Mouse (Mus musculus): ENCODE results near the gene Rusc2. TPM values are rescaled to one million over a fixed set of nuclear protein-coding genes. Genes with fewer than 3 reads are reported as not detected.

Gene Rusc2
- polyA plus RNA-seq, 1 experiment, result 8.5 TPM

DNA sequence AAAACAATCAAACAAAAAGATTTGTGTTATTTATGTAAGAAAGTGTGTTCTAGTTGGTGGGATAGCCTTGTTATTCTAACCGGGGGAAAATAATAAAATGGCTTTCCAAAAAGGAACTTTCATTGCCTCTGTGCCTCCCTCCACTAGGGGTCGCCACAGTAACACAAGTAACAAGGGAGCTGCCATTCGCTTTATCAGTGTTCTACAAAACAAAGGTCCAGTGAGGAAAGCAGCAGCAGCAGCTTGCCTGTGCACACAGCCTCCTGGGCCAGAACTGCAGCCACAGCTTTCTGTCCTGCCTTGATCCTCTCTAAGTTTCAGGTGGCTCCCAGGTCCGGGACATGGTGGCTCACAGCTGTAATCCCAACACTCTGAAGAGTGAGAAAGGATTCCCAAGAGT lies 49.9 kb downstream of the Rusc2 start:
- Histone ChIP-seq H3K27me3 (ENCODE audit: control insufficient read depth, insufficient read depth, low read length) (peaks cover 2% of the 10 kb centered on the region; the same call in 1 of the 2 replicates), H3K27ac (ENCODE audit: insufficient read depth, low read length) (no peak overlapping the region), H3K4me3 (ENCODE audit: extremely low read depth, insufficient read depth, insufficient read length) (no peak overlapping the region), H3K36me3 (ENCODE audit: control insufficient read depth, insufficient read depth, low read length) (no peaks in the 10 kb centered on the region), H3K4me1 (ENCODE audit: control insufficient read depth, insufficient read depth, insufficient read length) (peaks cover 2% of the 10 kb centered on the region; the same call in 1 of the 2 replicates)
- peak; percentile 77; the same call in 1 of the 2 replicates for TF ChIP-seq CTCF (IDR thresholded peaks at IDR 0.05; ENCODE audit: extremely low read depth, insufficient read depth, insufficient read length, insufficient replicate concordance)
- no peak for TF ChIP-seq POLR2A (IDR thresholded peaks at IDR 0.05; ENCODE audit: low read depth, low read length)
- DNase-seq (ENCODE audit: low read depth in 1 of 2, low spot score in 2 of 2), result peak; percentile 59 to 80
- WGBS, result 2% methylated on average over 4 of the region's 4 CpGs

DNA sequence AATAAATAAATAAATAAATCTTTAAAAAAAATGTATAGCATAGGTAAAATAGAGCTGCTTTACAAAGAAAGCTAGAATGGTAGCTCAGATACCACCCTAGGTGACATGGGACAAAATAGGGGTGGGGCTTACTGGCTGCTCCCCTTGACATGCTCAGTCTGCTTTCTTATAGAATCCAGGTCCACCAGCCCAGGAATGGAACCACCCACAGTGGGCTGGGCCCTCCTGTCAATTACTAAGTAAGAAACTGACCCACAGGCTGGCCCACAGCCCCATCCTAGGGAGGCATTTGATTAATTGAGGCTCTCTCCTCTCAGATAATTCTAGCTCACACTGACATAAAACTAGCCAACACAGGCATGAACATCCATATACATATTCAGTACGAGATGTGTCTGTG lies 51.1 kb downstream of the Rusc2 start:
- no peak overlapping the region for H3K27ac ChIP-seq (ENCODE audit: insufficient read depth, low read length)
- WGBS, result 85% methylated on average over 1 of the region's 1 CpGs
- no peak for DNase-seq (ENCODE audit: low read depth in 1 of 2, low spot score in 2 of 2)
- H3K36me3 ChIP-seq (ENCODE audit: control insufficient read depth, insufficient read depth, low read length), result no peaks in the 10 kb centered on the region
- peaks cover 2% of the 10 kb centered on the region; the same call in 1 of the 2 replicates for H3K27me3 ChIP-seq (ENCODE audit: control insufficient read depth, insufficient read depth, low read length)
- no peak for TF ChIP-seq POLR2A (IDR thresholded peaks at IDR 0.05; ENCODE audit: low read depth, low read length)
- no peak for TF ChIP-seq CTCF (IDR thresholded peaks at IDR 0.05; ENCODE audit: extremely low read depth, insufficient read depth, insufficient read length, insufficient replicate concordance)
- H3K4me1 ChIP-seq (ENCODE audit: control insufficient read depth, insufficient read depth, insufficient read length), result no peaks in the 10 kb centered on the region
- H3K4me3 ChIP-seq (ENCODE audit: extremely low read depth, insufficient read depth, insufficient read length), result no peak overlapping the region

DNA sequence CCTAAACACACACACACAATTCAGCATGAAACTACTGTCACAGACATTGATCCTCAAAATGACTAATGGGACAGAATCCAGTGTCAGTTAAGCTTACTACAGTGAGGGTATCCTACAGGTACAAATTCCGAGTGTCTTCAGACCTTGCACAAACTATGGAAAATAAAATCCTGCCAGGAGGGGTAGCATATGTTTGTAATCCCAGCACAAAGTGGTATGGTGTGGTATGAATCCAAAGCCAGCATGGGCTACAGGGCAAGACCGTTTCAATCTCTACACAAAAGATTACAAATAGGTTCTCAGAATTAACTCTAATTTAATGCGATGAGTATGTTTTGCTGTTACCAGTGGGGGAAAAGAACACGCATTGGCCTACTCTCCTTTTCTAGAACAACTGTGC lies 59.9 kb downstream of the Rusc2 start, which contains the start of gene Tesk1:
Gene Tesk1 (plus strand): TSS at position 301 of the 400 bp plus-strand sequence.
- Histone ChIP-seq H3K27me3 (ENCODE audit: control insufficient read depth, insufficient read depth, low read length) (no peaks in the 10 kb centered on the region), H3K4me1 (ENCODE audit: control insufficient read depth, insufficient read depth, insufficient read length) (no peaks in the 10 kb centered on the region), H3K36me3 (ENCODE audit: control insufficient read depth, insufficient read depth, low read length) (peaks cover 10% of the 10 kb centered on the region), H3K27ac (ENCODE audit: insufficient read depth, low read length) (peak within 1 kb of the TSS; percentile 91), H3K4me3 (ENCODE audit: extremely low read depth, insufficient read depth, insufficient read length) (peak within 1 kb of the TSS; percentile 65)
- TF ChIP-seq POLR2A (IDR thresholded peaks at IDR 0.05; ENCODE audit: low read depth, low read length) (no peak), CTCF (IDR thresholded peaks at IDR 0.05; ENCODE audit: extremely low read depth, insufficient read depth, insufficient read length, insufficient replicate concordance) (no peak)
- DNase-seq (ENCODE audit: low read depth in 1 of 2, low spot score in 2 of 2), result no peak
- WGBS, result 31% methylated on average over 4 of the region's 4 CpGs

DNA sequence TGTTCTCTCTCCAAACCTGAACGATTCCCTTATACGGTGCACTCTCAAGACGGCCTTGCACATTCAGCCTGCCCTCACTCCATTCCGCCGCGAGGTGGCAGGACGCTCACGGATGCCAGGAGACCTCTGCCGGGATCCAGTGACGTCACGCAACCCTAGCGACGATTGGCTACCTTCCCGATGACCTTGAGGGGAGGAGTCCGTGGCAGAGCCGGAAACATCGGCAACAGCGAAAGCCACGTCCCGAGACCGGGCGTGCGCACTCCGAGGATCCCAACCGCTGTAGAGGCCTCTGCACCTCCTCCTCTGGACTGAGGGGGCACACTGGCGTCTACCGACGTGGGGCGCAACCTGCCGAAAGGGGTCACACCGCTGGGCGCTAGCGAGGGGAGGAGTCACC lies 60.3 kb downstream of the Rusc2 start:
- under 1% methylated on average over 33 of the region's 33 CpGs for WGBS
- DNase-seq (ENCODE audit: low read depth in 1 of 2, low spot score in 2 of 2), result peak; percentile 99
- Histone ChIP-seq H3K27ac (ENCODE audit: insufficient read depth, low read length) (peak overlapping the region; percentile 91), H3K4me3 (ENCODE audit: extremely low read depth, insufficient read depth, insufficient read length) (peak overlapping the region; percentile 65), H3K36me3 (ENCODE audit: control insufficient read depth, insufficient read depth, low read length) (peaks cover 14% of the 10 kb centered on the region), H3K27me3 (ENCODE audit: control insufficient read depth, insufficient read depth, low read length) (no peaks in the 10 kb centered on the region), H3K4me1 (ENCODE audit: control insufficient read depth, insufficient read depth, insufficient read length) (no peaks in the 10 kb centered on the region)
- TF ChIP-seq POLR2A (IDR thresholded peaks at IDR 0.05; ENCODE audit: low read depth, low read length), result peak; percentile 95
- TF ChIP-seq CTCF (IDR thresholded peaks at IDR 0.05; ENCODE audit: extremely low read depth, insufficient read depth, insufficient read length, insufficient replicate concordance), result peak; percentile 99

DNA sequence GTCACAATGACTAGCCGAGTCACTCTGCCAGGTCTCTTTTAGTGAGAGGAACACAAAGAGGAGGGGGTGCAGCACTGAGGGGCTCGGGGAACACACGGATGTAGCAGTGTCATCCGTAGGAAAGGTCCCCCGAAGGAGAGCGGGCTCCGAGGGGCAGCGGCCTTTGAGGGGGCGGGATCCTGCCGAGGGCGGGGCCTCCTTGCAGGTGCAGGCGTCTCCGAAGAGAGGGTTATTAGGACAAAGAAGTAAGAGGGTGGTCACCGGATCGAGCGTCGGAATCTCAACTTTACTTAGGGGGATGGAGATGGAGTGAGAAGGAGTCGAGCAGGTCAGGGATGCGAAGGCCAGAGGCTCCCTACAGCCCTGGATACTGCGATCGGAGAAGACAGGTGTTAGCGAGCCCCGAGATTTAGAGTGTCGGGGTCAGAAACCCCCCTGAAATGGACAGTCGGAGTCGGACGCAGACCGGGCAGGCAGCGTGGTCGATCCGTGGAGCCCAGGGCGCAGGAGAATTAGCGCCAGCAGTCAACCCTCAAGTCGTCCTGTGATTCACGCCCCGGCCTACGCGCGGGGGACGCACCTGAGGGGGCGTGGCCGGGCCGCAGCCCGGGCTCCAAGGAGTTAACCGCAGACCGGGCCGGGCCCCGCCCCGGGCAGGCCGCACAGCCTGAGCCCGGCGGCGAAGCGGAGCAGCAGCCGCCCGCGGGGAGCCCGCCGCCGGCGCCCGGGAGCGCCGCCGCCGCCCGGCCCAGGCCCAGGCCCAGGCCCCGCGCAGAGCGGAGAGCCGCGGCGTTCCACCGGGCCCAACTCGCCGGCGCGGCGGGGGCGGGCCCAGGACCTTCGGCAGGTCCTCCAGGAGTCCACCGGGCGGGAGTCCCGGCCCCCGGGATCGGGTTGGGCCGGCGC lies 60.9 kb downstream of the Rusc2 start:
- H3K4me1 ChIP-seq (ENCODE audit: control insufficient read depth, insufficient read depth, insufficient read length), result no peaks in the 10 kb centered on the region
- peak overlapping the region; percentile 91 for H3K27ac ChIP-seq (ENCODE audit: insufficient read depth, low read length)
- H3K27me3 ChIP-seq (ENCODE audit: control insufficient read depth, insufficient read depth, low read length), result no peaks in the 10 kb centered on the region
- TF ChIP-seq POLR2A (IDR thresholded peaks at IDR 0.05; ENCODE audit: low read depth, low read length) (no peak; the same call in 1 of the 2 replicates), CTCF (IDR thresholded peaks at IDR 0.05; ENCODE audit: extremely low read depth, insufficient read depth, insufficient read length, insufficient replicate concordance) (no peak)
- peaks cover 21% of the 10 kb centered on the region for H3K36me3 ChIP-seq (ENCODE audit: control insufficient read depth, insufficient read depth, low read length)
- peak overlapping the region; percentile 65 for H3K4me3 ChIP-seq (ENCODE audit: extremely low read depth, insufficient read depth, insufficient read length)
- under 1% methylated on average over 84 of the region's 88 CpGs for WGBS
- peak; percentile 59 to 81 for DNase-seq (ENCODE audit: low read depth in 1 of 2, low spot score in 2 of 2)

DNA sequence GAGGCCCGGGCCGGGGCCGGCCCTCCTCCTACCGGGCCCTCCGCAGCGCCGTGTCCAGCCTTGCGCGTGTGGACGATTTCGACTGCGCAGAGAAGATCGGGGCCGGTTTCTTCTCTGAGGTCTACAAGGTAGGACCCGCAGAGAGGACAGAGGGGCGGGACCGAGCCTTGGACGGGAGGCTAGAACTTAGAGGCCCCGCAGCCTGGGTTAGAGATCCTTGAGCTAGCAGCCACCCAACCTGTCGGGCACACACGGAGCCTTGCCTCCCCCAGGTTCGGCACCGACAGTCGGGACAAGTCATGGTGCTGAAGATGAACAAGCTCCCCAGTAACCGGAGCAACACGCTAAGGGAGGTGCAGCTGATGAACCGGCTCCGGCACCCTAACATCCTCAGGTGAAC lies 61.7 kb downstream of the Rusc2 start:
- 4% methylated on average over 28 of the region's 28 CpGs for WGBS
- no peak for TF ChIP-seq POLR2A (IDR thresholded peaks at IDR 0.05; ENCODE audit: low read depth, low read length)
- TF ChIP-seq CTCF (IDR thresholded peaks at IDR 0.05; ENCODE audit: extremely low read depth, insufficient read depth, insufficient read length, insufficient replicate concordance), result no peak
- DNase-seq (ENCODE audit: low read depth in 1 of 2, low spot score in 2 of 2), result peak in 1 of 2 experiments; percentile 30
- H3K27me3 ChIP-seq (ENCODE audit: control insufficient read depth, insufficient read depth, low read length), result no peaks in the 10 kb centered on the region
- peak overlapping the region; percentile 19 for H3K27ac ChIP-seq (ENCODE audit: insufficient read depth, low read length)
- H3K4me3 ChIP-seq (ENCODE audit: extremely low read depth, insufficient read depth, insufficient read length), result peak overlapping the region; percentile 65
- H3K4me1 ChIP-seq (ENCODE audit: control insufficient read depth, insufficient read depth, insufficient read length), result no peaks in the 10 kb centered on the region
- H3K36me3 ChIP-seq (ENCODE audit: control insufficient read depth, insufficient read depth, low read length), result peaks cover 23% of the 10 kb centered on the region

Measured in spleen, adult 2 months (tissue).